Mouse (Mus musculus): ENCODE measurements around the gene Smg5. TPM values are rescaled to one million over a fixed set of nuclear protein-coding genes. Genes with fewer than 3 reads are reported as not detected.
"Not testable (repeated sequence)": the region's sequence is repeated elsewhere in the genome, so short reads cannot be mapped to it uniquely, and the experiment has no call there.

Smg5 gene
- polyA plus RNA-seq, 1 experiment from 2014 or later = 31.8 TPM

DNA sequence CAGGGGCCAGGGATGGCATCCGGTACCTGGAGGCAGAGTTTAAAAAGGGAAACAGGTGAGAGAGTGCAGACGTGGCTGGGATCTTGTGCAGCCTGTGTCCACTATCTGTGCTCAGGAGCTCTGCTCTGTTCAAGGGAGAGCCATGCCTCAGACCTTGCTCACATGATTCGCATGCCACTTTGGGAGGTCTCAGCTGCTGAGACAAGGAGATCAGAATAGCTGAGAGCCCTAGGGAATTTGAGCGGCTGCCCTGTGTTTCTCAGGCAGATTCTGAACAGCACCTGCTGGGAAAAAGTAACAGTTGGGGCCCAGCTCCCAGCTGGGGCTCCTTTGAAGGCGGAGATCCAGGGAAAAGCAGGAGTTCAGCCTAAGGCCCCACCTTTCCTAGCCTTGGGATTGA is 23.5 kb downstream of the Smg5 start:
- no peak overlapping the region for H3K9ac ChIP-seq
- DNase-seq = no peak
- H3K9me3 ChIP-seq (replicated peaks) = no peaks in the 10 kb centered on the region
- no peak overlapping the region for H3K4me3 ChIP-seq (replicated peaks)
- H3K36me3 ChIP-seq = peaks cover 80% of the 10 kb centered on the region
- peaks cover 53% of the 10 kb centered on the region for H3K4me1 ChIP-seq (replicated peaks)
- WGBS (ENCODE audit: insufficient replicate concordance) = 88% methylated on average over 5 of the region's 5 CpGs
- H3K27ac ChIP-seq = peak overlapping the region; percentile 52; the same call in 1 of the 2 replicates
- no peak overlapping the region for H3K4me2 ChIP-seq
- ATAC-seq (ENCODE audit: low read depth) = no peak
- H3K27me3 ChIP-seq = peaks cover 1% of the 10 kb centered on the region

GRCm38 (mm10) chr3:88359989-88360388 is 23.9 kb downstream of the Smg5 start:
- Histone ChIP-seq H3K27me3 (peaks cover 5% of the 10 kb centered on the region), H3K36me3 (peaks cover 76% of the 10 kb centered on the region), H3K27ac (peak overlapping the region; percentile 52), H3K4me2 (no peak overlapping the region), H3K9ac (no peak overlapping the region), H3K9me3 (replicated peaks) (no peaks in the 10 kb centered on the region), H3K4me1 (replicated peaks) (peaks cover 57% of the 10 kb centered on the region), H3K4me3 (replicated peaks) (no peak overlapping the region)
- 79% methylated on average over 3 of the region's 3 CpGs for WGBS (ENCODE audit: insufficient replicate concordance)
- DNase-seq = no peak
- ATAC-seq (ENCODE audit: low read depth) = no peak

GRCm38 (mm10) chr3:88361096-88361495 is 25.0 kb downstream of the Smg5 start:
- H3K9me3 ChIP-seq (replicated peaks) = no peaks in the 10 kb centered on the region
- no peak overlapping the region for H3K4me2 ChIP-seq
- H3K4me3 ChIP-seq (replicated peaks) = no peak overlapping the region
- peak overlapping the region; percentile 90; the same call in 1 of the 2 replicates for H3K27ac ChIP-seq
- DNase-seq (no peak), ATAC-seq (ENCODE audit: low read depth) (no peak)
- H3K9ac ChIP-seq = 0 out of 2 replicates have a peak overlapping the region, but pooled peaks have one; percentile 7
- 54% methylated on average over 6 of the region's 6 CpGs for WGBS (ENCODE audit: insufficient replicate concordance)
- H3K36me3 ChIP-seq = peaks cover 65% of the 10 kb centered on the region
- H3K27me3 ChIP-seq = peaks cover 16% of the 10 kb centered on the region
- H3K4me1 ChIP-seq (replicated peaks) = peaks cover 68% of the 10 kb centered on the region

DNA sequence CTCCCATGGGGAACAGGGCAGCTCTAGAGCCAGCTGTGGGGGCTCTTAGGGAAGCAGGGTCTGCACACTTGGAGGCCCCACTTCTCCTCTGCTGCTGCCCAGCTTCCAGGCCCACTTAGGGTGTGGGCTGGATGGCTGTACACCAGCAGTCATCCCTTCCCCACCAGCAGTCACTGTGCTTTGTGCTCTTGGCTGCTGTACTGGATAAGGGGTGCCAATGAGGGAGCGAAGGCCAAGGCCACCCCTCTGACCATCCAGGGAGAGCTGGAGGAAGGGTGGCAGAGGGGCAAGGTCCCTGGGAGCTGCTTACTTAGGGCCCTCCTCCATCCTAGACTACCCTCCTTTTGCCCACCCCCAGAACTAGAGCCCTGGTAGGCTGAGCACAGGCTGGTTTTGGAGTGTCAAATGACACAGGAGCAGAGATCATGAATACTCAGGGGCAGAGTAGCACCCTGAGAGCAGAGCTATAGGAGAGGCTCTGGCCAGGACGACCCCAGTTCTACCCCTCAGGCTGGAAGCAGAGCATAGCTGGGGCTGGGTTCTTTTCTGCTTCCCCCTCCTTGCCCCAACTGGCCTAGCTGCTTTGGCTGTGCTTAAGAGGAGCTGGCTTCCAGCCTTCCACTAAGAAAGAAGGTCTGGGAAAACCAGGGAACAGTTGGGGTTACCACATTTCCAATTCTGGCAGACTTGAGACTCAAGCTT is 25.7 kb downstream of the Smg5 start:
- Histone ChIP-seq H3K36me3 (peaks cover 59% of the 10 kb centered on the region), H3K9ac (peak overlapping the region; percentile 54), H3K27ac (peak overlapping the region; percentile 90)

GRCm38 (mm10) chr3:88363700-88364099 is 27.6 kb downstream of the Smg5 start:
- ATAC-seq (ENCODE audit: low read depth) (peak; percentile 96), DNase-seq (peak; percentile 83)
- Histone ChIP-seq H3K4me3 (replicated peaks) (peak overlapping the region; percentile 64), H3K4me1 (replicated peaks) (peaks cover 78% of the 10 kb centered on the region), H3K9ac (peak overlapping the region; percentile 75), H3K36me3 (peaks cover 39% of the 10 kb centered on the region), H3K27ac (peak overlapping the region; percentile 90), H3K27me3 (peaks cover 25% of the 10 kb centered on the region), H3K9me3 (replicated peaks) (no peaks in the 10 kb centered on the region), H3K4me2 (peak overlapping the region; percentile 85)
- WGBS (ENCODE audit: insufficient replicate concordance) = 30% methylated on average over 4 of the region's 4 CpGs

More for the DNA sequence above, 25.7 kb downstream of the Smg5 start:
- H3K27me3 ChIP-seq = peaks cover 22% of the 10 kb centered on the region
- peaks cover 72% of the 10 kb centered on the region for H3K4me1 ChIP-seq (replicated peaks)
- 83% methylated on average over 2 of the region's 2 CpGs for WGBS (ENCODE audit: insufficient replicate concordance)
- DNase-seq (no peak), ATAC-seq (ENCODE audit: low read depth) (no peak)
- no peak overlapping the region for H3K4me3 ChIP-seq (replicated peaks)
- peak overlapping the region; percentile 85 for H3K4me2 ChIP-seq
- H3K9me3 ChIP-seq (replicated peaks) = no peaks in the 10 kb centered on the region

GRCm38 (mm10) chr3:88364337-88364736 is 28.3 kb downstream of the Smg5 start, which contains the start of gene Paqr6:
Gene Paqr6 (plus strand): TSS chr3:88364584.
- Histone ChIP-seq H3K9ac (peak within 1 kb of the TSS; percentile 75), H3K27me3 (peaks cover 25% of the 10 kb centered on the region), H3K36me3 (peaks cover 33% of the 10 kb centered on the region), H3K4me3 (replicated peaks) (peak within 1 kb of the TSS; percentile 64), H3K4me1 (replicated peaks) (peaks cover 77% of the 10 kb centered on the region), H3K27ac (peak within 1 kb of the TSS; percentile 90), H3K9me3 (replicated peaks) (no peaks in the 10 kb centered on the region), H3K4me2 (peak within 1 kb of the TSS; percentile 85)
- DNase-seq (peak; percentile 87), ATAC-seq (ENCODE audit: low read depth) (peak; percentile 52)
- 4% methylated on average over 16 of the region's 16 CpGs for WGBS (ENCODE audit: insufficient replicate concordance)

DNA sequence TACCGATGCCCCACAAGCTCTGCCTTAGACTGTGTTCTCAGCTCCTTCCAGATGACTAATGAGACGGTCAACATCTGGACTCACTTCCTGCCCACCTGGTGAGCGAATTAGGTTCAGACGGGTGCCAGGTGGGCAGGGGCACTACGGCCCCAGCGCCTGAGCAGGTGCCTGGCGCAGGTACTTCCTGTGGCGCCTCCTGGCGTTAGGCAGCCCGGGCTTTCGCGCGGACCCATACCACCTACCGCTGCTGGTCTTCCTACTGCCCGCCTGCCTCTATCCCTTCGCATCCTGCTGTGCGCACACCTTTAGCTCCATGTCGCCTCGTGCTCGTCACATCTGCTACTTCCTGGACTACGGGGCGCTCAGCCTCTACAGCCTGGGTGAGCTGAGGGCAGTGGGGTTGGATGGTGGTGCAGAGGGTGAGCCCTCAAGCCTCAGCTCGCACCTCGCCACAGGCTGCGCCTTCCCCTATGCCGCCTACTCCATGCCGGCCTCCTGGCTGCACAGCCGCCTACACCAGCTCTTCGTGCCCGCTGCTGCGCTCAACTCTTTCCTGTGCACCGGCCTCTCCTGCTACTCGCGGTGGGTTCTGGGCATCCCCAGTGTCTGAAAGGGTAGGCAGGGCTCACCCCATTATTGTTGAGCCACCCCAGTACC is 29.8 kb downstream of the Smg5 start:
- peak overlapping the region; percentile 85 for H3K4me2 ChIP-seq
- DNase-seq (no peak), ATAC-seq (ENCODE audit: low read depth) (no peak)
- H3K36me3 ChIP-seq = peaks cover 18% of the 10 kb centered on the region
- peaks cover 25% of the 10 kb centered on the region for H3K27me3 ChIP-seq
- H3K4me3 ChIP-seq (replicated peaks) = peak overlapping the region; percentile 64
- peaks cover 62% of the 10 kb centered on the region for H3K4me1 ChIP-seq (replicated peaks)
- peaks cover 9% of the 10 kb centered on the region for H3K9me3 ChIP-seq (replicated peaks)
- no peak overlapping the region for H3K27ac ChIP-seq
- H3K9ac ChIP-seq = peak overlapping the region; percentile 75
- 29% methylated on average over 34 of the region's 34 CpGs for WGBS (ENCODE audit: insufficient replicate concordance)

GRCm38 (mm10) chr3:88366830-88367428 is 30.9 kb downstream of the Smg5 start:
- 6% methylated on average over 19 of the region's 22 CpGs for WGBS (ENCODE audit: insufficient replicate concordance)
- H3K4me2 ChIP-seq = peak overlapping the region; percentile 59
- ATAC-seq (ENCODE audit: low read depth) (0 out of 2 replicates have a peak, but pooled peaks have one; percentile 32), DNase-seq (peak; percentile 40)
- H3K4me3 ChIP-seq (replicated peaks) = peak overlapping the region; percentile 28
- H3K27me3 ChIP-seq = peaks cover 25% of the 10 kb centered on the region
- H3K36me3 ChIP-seq; H3K27ac ChIP-seq; H3K9ac ChIP-seq; H3K9me3 ChIP-seq (replicated peaks): not testable (repeated sequence)
- peaks cover 52% of the 10 kb centered on the region for H3K4me1 ChIP-seq (replicated peaks)

DNA sequence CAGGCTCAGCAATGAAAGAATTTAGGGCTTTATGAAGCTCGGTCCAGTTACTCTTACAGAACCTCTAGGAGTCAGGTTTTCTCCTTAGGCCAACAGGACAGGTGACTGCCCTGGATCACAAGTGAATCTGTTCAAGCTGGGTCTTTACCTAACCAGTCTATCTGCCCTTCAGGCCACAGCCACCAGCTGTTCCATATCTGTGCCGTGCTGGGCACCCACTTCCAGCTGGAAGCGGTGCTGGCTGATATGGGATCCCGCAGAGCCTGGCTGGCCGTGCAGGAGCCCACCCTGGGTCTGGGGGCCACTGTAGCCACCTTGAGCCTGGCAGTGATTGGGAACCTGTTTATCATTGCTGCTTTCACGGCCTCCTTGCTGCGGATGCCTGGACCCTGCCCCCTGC is 31.5 kb downstream of the Smg5 start:
- not testable (repeated sequence) for H3K4me3 ChIP-seq (replicated peaks); DNase-seq; H3K9me3 ChIP-seq (replicated peaks); ATAC-seq (ENCODE audit: low read depth); H3K36me3 ChIP-seq; H3K9ac ChIP-seq; H3K27ac ChIP-seq
- WGBS (ENCODE audit: insufficient replicate concordance) = 49% methylated on average over 3 of the region's 7 CpGs
- Histone ChIP-seq H3K27me3 (peaks cover 25% of the 10 kb centered on the region), H3K4me1 (replicated peaks) (peaks cover 46% of the 10 kb centered on the region), H3K4me2 (peak overlapping the region; percentile 59; the same call in 1 of the 2 replicates)

DNA sequence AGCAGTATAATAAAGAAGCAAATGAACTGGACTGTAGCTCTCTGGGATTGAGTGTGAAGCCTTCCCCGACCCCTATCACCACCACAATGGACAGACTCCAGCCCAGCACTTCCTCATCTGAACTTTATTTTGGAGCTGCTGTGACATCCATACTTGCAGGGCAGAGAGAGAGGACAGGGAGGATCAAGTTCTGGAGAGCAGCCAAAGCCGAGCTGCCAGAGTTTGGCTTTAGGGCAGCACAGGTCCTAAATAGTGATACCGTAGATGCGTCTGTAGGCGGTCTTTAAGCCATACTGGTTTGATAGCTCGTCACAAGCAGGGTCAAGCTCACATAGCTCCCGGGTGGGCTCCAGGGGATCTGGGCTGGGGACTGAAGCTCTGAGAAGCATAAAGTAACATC is 32.5 kb downstream of the Smg5 start:
- H3K27ac ChIP-seq = not testable (repeated sequence)

GRCm38 (mm10) chr3:88372643-88373042 is 36.6 kb downstream of the Smg5 start, which contains the start of gene Bglap3:
Gene Bglap3 (minus strand): TSS chr3:88372743.
- 81% methylated on average over 9 of the region's 9 CpGs for WGBS (ENCODE audit: insufficient replicate concordance)
- not testable (repeated sequence) for DNase-seq; H3K36me3 ChIP-seq; H3K9ac ChIP-seq; ATAC-seq (ENCODE audit: low read depth); H3K27ac ChIP-seq; H3K4me2 ChIP-seq; H3K4me3 ChIP-seq (replicated peaks); H3K9me3 ChIP-seq (replicated peaks); H3K27me3 ChIP-seq
- H3K4me1 ChIP-seq (replicated peaks) = peaks cover 10% of the 10 kb centered on the region

More for the DNA sequence above, 32.5 kb downstream of the Smg5 start:
- not testable (repeated sequence) for H3K36me3 ChIP-seq; H3K9me3 ChIP-seq (replicated peaks); H3K9ac ChIP-seq; DNase-seq; H3K4me2 ChIP-seq; H3K4me3 ChIP-seq (replicated peaks); ATAC-seq (ENCODE audit: low read depth)
- WGBS (ENCODE audit: insufficient replicate concordance) = 74% methylated on average over 7 of the region's 7 CpGs
- H3K4me1 ChIP-seq (replicated peaks) = peaks cover 36% of the 10 kb centered on the region
- H3K27me3 ChIP-seq = peaks cover 28% of the 10 kb centered on the region
